Mouse (Mus musculus) fibroblast of lung, adult 2 months (primary cell): ENCODE measurements around the gene Glb1.

ENCODE experiments used
- DNase-seq: peaks from one replicate; pipeline ENCODE4 v3.0.0-alpha.2; 2011; ENCODE audit warnings: low read depth

Glb1 gene

DNA sequence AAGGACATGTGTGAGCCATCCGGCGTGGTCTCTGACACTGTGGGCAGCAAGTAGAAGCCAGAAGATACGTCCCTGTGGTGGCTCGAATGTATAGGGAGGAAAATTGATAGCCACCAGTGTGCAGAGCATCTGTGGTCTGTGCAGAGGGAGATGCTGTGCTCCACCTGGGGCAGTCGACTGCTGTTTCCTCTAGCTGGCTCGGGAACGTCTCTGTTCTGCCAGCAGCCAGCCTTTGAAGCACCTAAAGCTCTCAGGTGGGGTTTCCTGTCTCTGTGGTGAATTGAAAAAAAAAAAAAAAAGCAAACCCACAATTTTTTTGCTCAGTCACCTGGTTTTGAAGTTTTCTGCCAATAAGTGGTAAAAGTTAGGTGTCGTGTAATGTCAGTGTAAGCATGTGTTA, 42.5 kb downstream of the Glb1 start:
- no peak for DNase-seq

DNA sequence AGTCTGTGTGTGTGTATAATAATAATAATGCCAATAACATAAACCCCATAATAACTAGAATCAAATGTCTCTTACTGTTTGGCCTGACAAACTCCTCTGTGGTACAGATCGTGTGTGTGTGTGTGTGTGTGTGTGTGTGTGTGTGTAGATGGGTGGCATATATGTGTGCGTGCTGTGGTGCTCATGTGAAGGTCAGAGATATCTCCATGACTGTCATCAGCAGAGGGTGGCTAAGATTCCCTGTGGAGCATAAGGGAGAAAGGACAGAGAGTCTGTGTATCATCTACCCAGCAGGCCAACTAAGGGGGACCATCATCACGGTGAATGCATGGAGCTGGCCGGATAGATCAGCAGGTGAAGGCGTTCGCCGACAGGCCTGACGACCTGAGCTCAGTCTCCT, 46.0 kb downstream of the Glb1 start:
- DNase-seq: no peak

DNA sequence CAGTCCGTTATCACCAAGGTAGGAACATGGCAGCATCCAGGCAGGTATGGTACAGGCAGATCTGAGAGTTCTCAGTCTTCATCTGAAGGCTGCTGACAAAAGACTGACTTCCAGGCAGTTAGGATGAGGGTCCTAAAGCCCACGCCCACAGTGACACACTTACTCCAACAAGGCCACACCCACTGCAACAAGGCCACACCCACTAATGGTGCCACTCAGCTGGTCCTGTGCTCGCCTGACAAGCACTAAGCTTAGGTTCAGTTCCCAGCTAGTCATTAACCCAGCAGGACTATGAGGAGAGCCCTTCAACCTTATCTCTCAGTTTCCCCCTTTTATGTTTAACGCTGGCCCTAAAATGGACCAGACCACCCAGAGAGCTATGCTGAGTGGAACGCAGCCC, 47.8 kb downstream of the Glb1 start:
- DNase-seq: no peak

- no peak for DNase-seq
Measured at GRCm38 (mm10) chr9:114449120-114449754, 48.4 kb downstream of the Glb1 start.

GRCm38 (mm10) chr9:114451615-114452014, 50.7 kb downstream of the Glb1 start:
- DNase-seq: no peak

- no peak for DNase-seq
Measured at GRCm38 (mm10) chr9:114452418-114452817, 51.5 kb downstream of the Glb1 start.

- DNase-seq: no peak
Measured at GRCm38 (mm10) chr9:114455420-114455819, 54.5 kb downstream of the Glb1 start.

DNA sequence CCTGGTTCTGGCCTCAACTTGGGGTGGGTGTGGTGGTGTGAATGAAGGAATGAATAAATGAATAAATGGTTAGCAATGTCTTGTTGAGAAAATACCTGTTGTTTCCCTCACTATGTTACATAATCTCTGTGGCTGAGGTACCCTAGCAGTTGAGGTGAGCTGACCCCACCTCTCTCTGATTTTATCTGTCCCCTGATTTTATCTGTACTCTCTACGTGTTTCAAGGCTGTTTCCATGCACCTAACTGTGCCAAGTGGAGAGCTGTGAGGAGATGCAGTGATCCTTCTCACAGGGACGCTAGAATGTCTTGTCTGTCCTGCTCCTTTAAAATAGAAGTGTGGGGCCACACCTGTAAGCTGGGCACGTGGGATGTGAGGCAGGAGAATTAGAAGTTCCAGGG, 57.6 kb downstream of the Glb1 start:
- DNase-seq: no peak

GRCm38 (mm10) chr9:114462569-114462968, 61.7 kb downstream of the Glb1 start:
- DNase-seq: no peak

DNA sequence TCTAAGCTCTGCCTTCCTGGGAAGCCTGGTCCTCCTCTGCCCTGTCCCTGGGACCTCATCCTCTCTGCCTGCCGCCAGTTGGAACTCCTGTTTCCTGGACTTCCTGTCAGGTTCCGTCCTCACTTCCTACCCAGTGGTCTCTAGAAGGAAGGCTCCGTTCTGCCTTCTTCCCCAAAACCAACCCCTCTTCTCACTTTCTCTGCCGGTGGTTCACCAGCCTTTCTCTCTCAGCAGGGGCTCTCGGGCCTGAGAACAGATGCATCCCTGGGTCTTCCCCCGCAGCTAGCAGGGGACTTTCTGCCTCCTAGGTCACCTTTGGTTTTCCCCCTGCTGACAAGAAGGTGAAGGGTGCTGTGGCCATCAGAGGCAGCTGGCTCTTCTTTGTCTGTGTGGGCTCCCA, 64.6 kb downstream of the Glb1 start:
- DNase-seq: no peak

- DNase-seq: no peak
Measured at GRCm38 (mm10) chr9:114466871-114467270, 66.0 kb downstream of the Glb1 start.

GRCm38 (mm10) chr9:114468217-114468616, 67.3 kb downstream of the Glb1 start:
- DNase-seq: no peak

DNA sequence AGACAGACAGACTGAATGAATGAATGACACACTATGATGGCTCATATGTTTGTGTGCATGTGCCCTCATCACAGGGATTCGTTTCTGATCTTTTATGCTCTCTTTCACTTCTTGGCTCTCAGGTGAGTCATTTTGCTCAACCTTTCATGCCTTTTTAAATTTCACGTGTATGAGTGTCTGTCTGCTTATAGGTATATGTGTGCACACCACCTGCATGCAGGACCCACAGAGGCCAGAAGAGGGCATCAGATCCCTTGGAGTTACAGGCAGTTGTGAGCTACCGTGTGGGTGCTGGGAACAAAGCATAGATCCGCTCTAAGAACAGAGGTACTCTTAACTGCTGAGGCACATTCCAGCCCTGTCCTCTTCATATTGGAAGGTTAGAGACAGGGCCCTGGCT, 67.8 kb downstream of the Glb1 start:
- DNase-seq: no peak

DNA sequence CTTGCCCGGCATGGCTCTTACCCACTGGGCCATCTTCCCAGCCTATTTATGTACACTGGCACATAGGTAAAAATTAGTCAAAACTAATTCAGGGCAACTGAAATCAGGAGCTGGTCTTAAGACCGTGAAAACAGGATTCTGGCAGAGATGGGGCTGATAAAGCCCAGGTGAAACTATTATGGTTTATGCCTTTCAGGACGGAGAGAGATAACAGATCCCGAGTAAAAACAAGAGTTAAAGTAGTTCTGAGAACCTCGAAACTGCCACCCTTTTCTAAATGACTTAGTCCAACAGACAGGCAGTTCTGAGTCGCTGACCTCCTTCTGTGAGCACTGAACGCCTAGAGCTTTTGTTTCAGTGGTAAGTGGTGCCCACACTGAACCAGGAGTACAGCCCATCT, 71.0 kb downstream of the Glb1 start:
- DNase-seq: no peak

GRCm38 (mm10) chr9:114477019-114477418, 76.1 kb downstream of the Glb1 start:
- no peak for DNase-seq

GRCm38 (mm10) chr9:114480940-114481339, 80.1 kb downstream of the Glb1 start:
- DNase-seq: no peak

GRCm38 (mm10) chr9:114484771-114485170, 83.9 kb downstream of the Glb1 start:
- no peak for DNase-seq

- DNase-seq: no peak
Measured at GRCm38 (mm10) chr9:114486808-114487207, 85.9 kb downstream of the Glb1 start.

DNA sequence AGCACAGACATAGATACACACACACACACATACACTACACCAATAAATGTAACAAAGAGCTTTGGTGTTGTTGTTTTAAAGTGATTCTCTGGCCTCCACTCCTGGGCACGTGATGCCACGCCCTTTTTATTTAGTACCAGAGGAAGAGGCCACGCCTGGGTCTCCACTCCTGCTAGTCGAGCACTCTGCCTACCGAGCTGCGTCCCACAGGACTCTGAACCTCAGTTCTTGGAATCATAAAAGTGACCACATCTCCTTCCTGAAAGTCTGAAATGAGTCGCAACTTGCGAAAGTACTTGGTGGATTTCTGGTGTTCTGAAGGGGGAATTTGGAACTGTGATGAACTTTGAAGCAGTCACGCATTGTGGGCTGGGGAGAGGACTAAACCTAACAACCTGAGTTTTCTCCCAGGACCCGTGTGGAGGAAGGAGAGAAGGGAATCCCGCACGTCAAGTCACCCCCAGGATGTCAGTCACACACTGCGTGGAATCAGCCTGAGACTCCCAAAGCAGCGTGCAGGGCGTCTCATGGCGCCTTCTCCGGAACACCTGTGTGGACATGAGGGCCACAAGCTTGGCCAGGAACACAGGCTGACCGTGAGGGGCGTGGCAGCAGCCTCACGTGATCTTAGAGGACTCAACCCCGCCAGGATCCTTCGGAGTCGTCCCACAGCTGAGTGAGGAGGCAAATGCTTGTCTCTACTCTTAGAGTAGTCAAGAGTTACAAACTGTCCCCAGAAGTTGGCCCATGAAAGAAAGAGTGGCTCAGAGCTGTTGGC, 86.8 kb downstream of the Glb1 start:
- DNase-seq: no peak

DNA sequence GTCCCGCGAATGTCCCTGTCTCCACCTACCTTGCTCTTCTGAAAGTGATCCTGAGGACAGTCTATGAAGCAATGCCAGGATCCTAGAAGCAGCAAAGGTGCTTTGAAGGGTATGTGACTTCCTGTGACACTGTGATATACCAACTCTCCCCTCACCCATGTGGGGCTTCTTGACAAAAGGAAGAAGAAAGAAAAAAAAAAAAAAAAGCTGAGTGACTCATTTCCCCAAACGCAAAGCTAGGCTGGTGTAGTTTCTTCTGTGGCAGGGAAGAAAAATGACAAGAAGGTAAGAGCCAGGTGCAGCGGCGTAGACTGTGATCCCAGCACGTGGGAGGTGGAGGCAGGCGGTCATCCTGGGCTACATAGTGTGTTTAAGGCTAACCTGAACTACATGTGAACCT, 95.6 kb downstream of the Glb1 start:
- no peak for DNase-seq

GRCm38 (mm10) chr9:114498218-114498617, 97.3 kb downstream of the Glb1 start:
- DNase-seq: peak; percentile 53

DNA sequence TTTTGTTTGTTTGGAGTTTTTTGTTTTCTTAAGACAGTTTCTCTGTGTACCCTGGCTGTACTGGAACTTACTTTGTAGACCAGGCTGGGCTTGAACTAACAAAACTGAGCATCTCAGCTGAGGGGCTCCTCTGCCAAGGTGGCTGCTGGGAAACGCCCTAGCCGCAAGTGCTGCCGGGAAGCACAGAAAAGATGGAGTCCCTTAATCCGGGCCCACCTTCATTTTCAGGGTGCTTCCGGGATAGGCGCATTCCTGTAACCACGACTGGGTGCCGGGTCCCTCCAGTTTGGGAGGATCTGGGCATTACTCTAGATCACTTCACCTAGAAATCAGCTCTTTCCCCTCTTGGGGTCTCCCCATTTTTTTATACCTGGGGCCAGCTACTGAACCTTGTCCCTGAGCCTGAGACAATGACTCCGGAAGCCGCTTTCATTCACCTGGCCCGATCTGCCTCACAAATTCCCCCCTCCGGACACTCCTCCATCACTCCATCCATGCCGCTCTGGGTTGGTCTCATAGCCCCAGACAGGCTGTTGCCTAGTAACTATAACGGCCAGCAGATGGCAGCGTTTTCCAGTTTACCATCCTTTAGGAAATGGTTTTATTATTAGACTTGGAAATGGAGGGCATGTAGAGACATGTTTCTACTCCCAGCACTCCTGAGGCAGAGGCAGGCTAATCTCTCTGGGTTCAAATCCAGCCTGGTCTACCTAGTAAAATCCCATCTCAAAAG, 99.1 kb downstream of the Glb1 start:
- no peak for DNase-seq

GRCm38 (mm10) chr9:114501111-114501510, 100.2 kb downstream of the Glb1 start:
- no peak for DNase-seq
